Mouse (Mus musculus) megakaryocyte, embryonic 14.5 days (primary cell): ENCODE data around the gene Lin9.
"Not testable (repeated sequence)": the region's sequence is repeated elsewhere in the genome, so short reads cannot be mapped to it uniquely, and the experiment has no call there.

ENCODE experiments used
- FLI1 ChIP-seq: IDR thresholded peaks from 2 replicates; pipeline ENCODE4 v1.6.1; 2012; ENCODE audit warnings: low read length, inconsistent platforms, mixed read lengths
- GATA1 ChIP-seq: IDR thresholded peaks from 3 replicates; pipeline ENCODE4 v1.6.1; 2012; ENCODE audit warnings: mixed read lengths, low read length, inconsistent platforms, borderline replicate concordance

DNA sequence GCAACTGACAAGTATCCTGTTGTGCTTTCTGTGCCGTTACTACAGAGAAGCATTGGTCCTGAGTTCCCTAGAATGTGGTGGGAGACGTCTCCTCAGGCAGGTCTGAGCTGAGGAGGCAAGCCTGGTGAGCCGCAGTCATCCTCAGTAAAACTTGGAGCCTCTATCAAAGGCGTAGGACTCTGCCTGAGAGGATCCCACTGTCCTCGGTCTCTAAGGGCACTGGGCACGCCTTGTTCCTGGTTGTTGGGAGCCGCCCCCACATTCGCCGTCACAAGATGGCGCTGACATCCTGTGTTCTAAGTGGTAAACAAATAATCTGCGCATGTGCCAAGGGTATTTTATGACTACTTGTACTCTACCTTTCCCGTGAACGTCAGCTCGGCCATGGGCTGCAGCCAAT lies 29.1 kb upstream of the Lin9 start:
- TF ChIP-seq GATA1, FLI1: not testable (repeated sequence)
